Mouse (Mus musculus): ENCODE measurements around the gene Ddx43. TPM values are rescaled to one million over a fixed set of nuclear protein-coding genes. Genes with fewer than 3 reads are reported as not detected.
"Not testable (repeated sequence)": the region's sequence is repeated elsewhere in the genome, so short reads cannot be mapped to it uniquely, and the experiment has no call there.

Gene Ddx43
- total RNA-seq (2014; fragmentation: Nextera tagmentation) (0.28 TPM in 1 of 2 replicates, not detected in the other), total RNA-seq (2017) (0.04 TPM in 1 of 2 replicates, not detected in the other)

- ATAC-seq (replicated peaks; ENCODE audit: poor library complexity, severe bottlenecking), result peak; percentile 90
These were observed at the start of gene Ddx43 for GRCm38 (mm10) chr9:78395630-78396351. TSS of gene Ddx43 (plus strand) at chr9:78395777.

GRCm38 (mm10) chr9:78347004-78347403, 48.6 kb upstream of the Ddx43 start:
- ATAC-seq (replicated peaks; ENCODE audit: poor library complexity, severe bottlenecking), result no peak

GRCm38 (mm10) chr9:78348206-78349004, 47.2 kb upstream of the Ddx43 start:
- ATAC-seq (replicated peaks; ENCODE audit: poor library complexity, severe bottlenecking), result not testable (repeated sequence)

- ATAC-seq (replicated peaks; ENCODE audit: poor library complexity, severe bottlenecking), result not testable (repeated sequence)
These were observed 46.4 kb upstream of the Ddx43 start for GRCm38 (mm10) chr9:78349141-78349540.

- ATAC-seq (replicated peaks; ENCODE audit: poor library complexity, severe bottlenecking), result not testable (repeated sequence)
These were observed 45.6 kb upstream of the Ddx43 start for GRCm38 (mm10) chr9:78350007-78350406.

GRCm38 (mm10) chr9:78351504-78352220, 43.9 kb upstream of the Ddx43 start:
- no peak for ATAC-seq (replicated peaks; ENCODE audit: poor library complexity, severe bottlenecking)

GRCm38 (mm10) chr9:78354665-78355578, 40.7 kb upstream of the Ddx43 start:
- no peak for ATAC-seq (replicated peaks; ENCODE audit: poor library complexity, severe bottlenecking)

- no peak for ATAC-seq (replicated peaks; ENCODE audit: poor library complexity, severe bottlenecking)
These were observed 40.0 kb upstream of the Ddx43 start, which contains the start of gene Gsta2 for GRCm38 (mm10) chr9:78355611-78356010. TSS of gene Gsta2 (minus strand) at chr9:78355788.

- peak; percentile 84 for ATAC-seq (replicated peaks; ENCODE audit: poor library complexity, severe bottlenecking)
These were observed 37.5 kb upstream of the Ddx43 start for GRCm38 (mm10) chr9:78358053-78358452.

- no peak for ATAC-seq (replicated peaks; ENCODE audit: poor library complexity, severe bottlenecking)
These were observed 35.7 kb upstream of the Ddx43 start for GRCm38 (mm10) chr9:78359750-78360483.

- ATAC-seq (replicated peaks; ENCODE audit: poor library complexity, severe bottlenecking), result no peak
These were observed 35.1 kb upstream of the Ddx43 start for GRCm38 (mm10) chr9:78360484-78360872.

- peak; percentile 40 for ATAC-seq (replicated peaks; ENCODE audit: poor library complexity, severe bottlenecking)
These were observed 32.2 kb upstream of the Ddx43 start for GRCm38 (mm10) chr9:78363374-78363773.

GRCm38 (mm10) chr9:78364701-78365100, 30.9 kb upstream of the Ddx43 start:
- ATAC-seq (replicated peaks; ENCODE audit: poor library complexity, severe bottlenecking), result no peak

- ATAC-seq (replicated peaks; ENCODE audit: poor library complexity, severe bottlenecking), result no peak
These were observed 29.6 kb upstream of the Ddx43 start for GRCm38 (mm10) chr9:78365850-78366544.

GRCm38 (mm10) chr9:78367959-78368358, 27.6 kb upstream of the Ddx43 start, which contains the start of gene Dppa5a:
TSS of gene Dppa5a (minus strand) at chr9:78368177.
- not testable (repeated sequence) for ATAC-seq (replicated peaks; ENCODE audit: poor library complexity, severe bottlenecking)

- ATAC-seq (replicated peaks; ENCODE audit: poor library complexity, severe bottlenecking), result no peak
These were observed 26.8 kb upstream of the Ddx43 start for GRCm38 (mm10) chr9:78368671-78369293.

GRCm38 (mm10) chr9:78369349-78369748, 26.2 kb upstream of the Ddx43 start:
- no peak for ATAC-seq (replicated peaks; ENCODE audit: poor library complexity, severe bottlenecking)

- no peak for ATAC-seq (replicated peaks; ENCODE audit: poor library complexity, severe bottlenecking)
These were observed 25.8 kb upstream of the Ddx43 start for GRCm38 (mm10) chr9:78369786-78370185.
